Mouse (Mus musculus) spleen, adult 2 months (tissue): ENCODE results near the gene Zfp148. TPM values are rescaled to one million over a fixed set of nuclear protein-coding genes. Genes with fewer than 3 reads are reported as not detected.

Source experiments
- DNase-seq, 2 experiments: peaks; one replicate each; pipeline versions ENCODE4 v3.0.0 to v3.0.0-alpha.2; 2012 to 2021; ENCODE audit warnings: low spot score in 2 of 2, low read depth in 1 of 2
- H3K27ac ChIP-seq: fragments of 200-500 bp; 2 replicates; pipeline ENCODE4 v1.5.1; 2012; ENCODE audit warnings: low read length, inconsistent platforms; ENCODE audit not compliant: insufficient read depth
- H3K27me3 ChIP-seq: fragments of 200-500 bp; 2 replicates; pipeline ENCODE4 v1.6.1; 2012; ENCODE audit warnings: mild to moderate bottlenecking, moderate library complexity, low read length, inconsistent platforms; ENCODE audit not compliant: control insufficient read depth, insufficient read depth
- H3K36me3 ChIP-seq: fragments of 200-500 bp; 2 replicates; pipeline ENCODE4 v1.6.1; 2012; ENCODE audit warnings: mild to moderate bottlenecking, low read length, inconsistent platforms; ENCODE audit not compliant: control insufficient read depth, insufficient read depth
- H3K4me1 ChIP-seq: fragments of 200-500 bp; 2 replicates; pipeline ENCODE4 v1.6.1; 2011; ENCODE audit warnings: inconsistent platforms; ENCODE audit not compliant: control insufficient read depth, insufficient read depth, insufficient read length
- H3K4me3 ChIP-seq: fragments of 200-500 bp; 2 replicates; pipeline ENCODE4 v1.5.1; 2011; ENCODE audit warnings: mild to moderate bottlenecking, inconsistent platforms; ENCODE audit not compliant: insufficient read depth, insufficient read length; ENCODE audit errors: extremely low read depth
- CTCF ChIP-seq: fragments of 200-500 bp; IDR thresholded peaks from 2 replicates; pipeline ENCODE4 v1.5.1; 2011; ENCODE audit warnings: mild to moderate bottlenecking, inconsistent platforms; ENCODE audit not compliant: insufficient read depth, insufficient read length, insufficient replicate concordance; ENCODE audit errors: extremely low read depth
- POLR2A ChIP-seq: fragments of 200-500 bp; IDR thresholded peaks from 2 replicates; pipeline ENCODE4 v1.6.1; 2011; ENCODE audit warnings: low read depth, low read length, inconsistent platforms
- WGBS: fragments of 180-500 bp; shearing (Covaris S2); methylation state at CpG from one replicate; pipeline ENCODE4 v1.1.7; 2018; 5-methylcytosine and 5-hydroxymethylcytosine counted together
- polyA plus RNA-seq: library from polyadenylated mRNA; depleted of rRNA; stranded (reverse); fragments of >200 nt; gene quantifications from 2 replicates; pipeline ENCODE4 v1.2.3, GENCODE M21; 2012

Zfp148 gene
- polyA plus RNA-seq, 1 experiment: 5.0 TPM

DNA sequence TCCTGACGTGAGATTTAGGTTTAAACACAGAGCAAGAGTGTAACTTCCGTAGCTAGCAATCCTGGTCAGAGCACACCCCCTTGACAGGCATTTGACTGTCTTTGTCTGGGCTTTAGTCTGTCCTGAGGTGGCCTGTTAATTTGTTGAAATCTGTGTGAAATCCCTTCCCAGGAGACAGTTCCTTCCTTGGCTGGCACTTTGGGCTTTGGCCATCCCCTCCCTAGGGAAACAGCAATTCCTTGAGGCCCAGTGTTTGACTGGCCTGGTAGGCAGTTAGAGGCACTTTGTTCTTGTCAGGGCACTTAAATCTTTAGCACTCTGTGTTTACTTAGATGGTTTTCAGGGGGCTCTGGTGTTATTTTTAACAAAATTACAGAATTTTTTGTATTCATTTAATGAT lies 73.7 kb downstream of the Zfp148 start:
- H3K27me3 ChIP-seq: no peaks in the 10 kb centered on the region
- no peak for DNase-seq
- no peak overlapping the region for H3K4me3 ChIP-seq
- peaks cover 5% of the 10 kb centered on the region; the same call in 1 of the 2 replicates for H3K4me1 ChIP-seq
- WGBS: 87% methylated on average over 2 of the region's 2 CpGs
- TF ChIP-seq POLR2A: no peak
- TF ChIP-seq CTCF: no peak
- H3K27ac ChIP-seq: no peak overlapping the region
- peaks cover 9% of the 10 kb centered on the region for H3K36me3 ChIP-seq

DNA sequence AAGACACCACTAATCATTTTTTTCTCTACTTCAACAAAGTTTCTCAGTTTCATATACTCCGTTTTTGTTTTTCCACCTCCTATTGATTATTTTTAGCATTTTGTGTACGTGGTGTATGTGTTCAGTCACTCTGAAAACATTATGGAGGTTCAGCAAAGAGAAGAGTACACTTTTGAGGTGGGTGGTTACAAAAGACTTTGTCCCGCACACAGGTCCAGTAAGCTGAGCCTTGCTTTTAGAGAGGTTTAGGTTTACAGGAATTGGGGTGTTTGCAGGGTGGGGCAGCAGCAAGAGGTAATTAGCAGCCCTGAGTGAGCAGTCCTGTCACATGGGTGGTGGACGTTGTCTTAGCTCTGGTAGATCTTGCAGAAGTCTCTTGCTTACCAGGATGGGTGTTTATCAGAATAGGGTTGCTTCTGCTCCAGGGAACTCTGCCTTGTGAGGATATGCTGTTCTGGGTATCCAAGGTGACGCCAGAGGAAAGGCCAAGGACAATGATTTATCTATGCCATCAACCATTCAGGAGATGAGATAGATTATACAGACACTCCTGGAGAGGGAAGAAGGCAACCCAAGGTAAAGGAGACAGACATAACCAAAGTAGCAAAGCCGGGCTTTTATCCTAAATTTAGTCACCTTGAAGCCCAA lies 74.8 kb downstream of the Zfp148 start:
- DNase-seq: no peak
- Histone ChIP-seq H3K4me1 (peaks cover 5% of the 10 kb centered on the region; the same call in 1 of the 2 replicates), H3K27me3 (no peaks in the 10 kb centered on the region), H3K4me3 (no peak overlapping the region), H3K27ac (no peak overlapping the region), H3K36me3 (peaks cover 12% of the 10 kb centered on the region)
- 86% methylated on average over 6 of the region's 6 CpGs for WGBS
- TF ChIP-seq POLR2A (no peak), CTCF (no peak)

- peaks cover 5% of the 10 kb centered on the region; the same call in 1 of the 2 replicates for H3K4me1 ChIP-seq
- H3K27ac ChIP-seq: no peak overlapping the region
- H3K4me3 ChIP-seq: no peak overlapping the region
- peaks cover 10% of the 10 kb centered on the region for H3K36me3 ChIP-seq
- TF ChIP-seq CTCF: no peak
- no peak for TF ChIP-seq POLR2A
- 93% methylated on average over 1 of the region's 1 CpGs for WGBS
- DNase-seq: no peak
- H3K27me3 ChIP-seq: no peaks in the 10 kb centered on the region
Observed at GRCm38 (mm10) chr16:33459101-33459500, 78.5 kb downstream of the Zfp148 start.

- Histone ChIP-seq H3K4me1 (no peaks in the 10 kb centered on the region; the same call in none of the 2 replicates), H3K27ac (no peak overlapping the region), H3K27me3 (no peaks in the 10 kb centered on the region), H3K36me3 (peaks cover 10% of the 10 kb centered on the region), H3K4me3 (no peak overlapping the region)
- 95% methylated on average over 3 of the region's 3 CpGs for WGBS
- TF ChIP-seq CTCF (no peak), POLR2A (no peak)
- no peak for DNase-seq
Observed at GRCm38 (mm10) chr16:33461416-33461815, 80.8 kb downstream of the Zfp148 start.

DNA sequence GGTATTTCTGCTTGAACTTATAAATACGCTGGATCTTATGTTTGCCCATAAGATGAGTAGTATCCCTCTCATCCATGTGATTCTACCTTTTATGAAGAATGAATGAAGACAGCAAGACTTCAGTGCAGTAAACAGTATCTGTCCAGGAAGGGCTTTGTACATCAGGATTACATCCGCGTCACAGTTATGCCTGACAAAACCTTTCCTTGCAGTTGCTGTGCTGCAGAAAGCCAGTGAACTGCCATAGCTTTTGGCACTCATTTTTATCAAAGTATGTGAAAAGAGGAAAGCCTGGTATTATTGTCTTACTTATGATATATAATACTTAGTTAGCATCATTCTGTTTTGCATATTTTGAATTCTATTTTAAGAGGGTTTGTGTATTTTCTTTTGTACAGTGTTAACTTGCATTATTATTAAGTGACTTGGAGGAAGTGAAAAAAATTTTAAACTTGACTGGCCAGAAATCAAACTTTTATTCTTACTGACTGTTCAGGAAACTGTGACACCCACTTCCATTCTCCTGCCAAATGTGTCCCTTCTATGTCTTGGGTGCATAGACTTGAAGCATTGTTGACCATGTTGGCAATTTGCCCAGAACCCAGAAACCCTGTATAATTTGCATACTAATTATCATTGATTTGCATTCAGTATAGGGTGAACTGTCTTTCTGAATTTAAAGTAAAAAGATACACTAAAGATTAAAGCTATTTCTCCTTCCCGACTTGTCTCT lies 84.0 kb downstream of the Zfp148 start:
- TF ChIP-seq POLR2A (no peak), CTCF (no peak)
- no peak overlapping the region for H3K27ac ChIP-seq
- no peaks in the 10 kb centered on the region for H3K27me3 ChIP-seq
- no peaks in the 10 kb centered on the region; the same call in none of the 2 replicates for H3K4me1 ChIP-seq
- H3K4me3 ChIP-seq: no peak overlapping the region
- WGBS: 90% methylated on average over 4 of the region's 4 CpGs
- no peak for DNase-seq
- peaks cover 4% of the 10 kb centered on the region; the same call in 1 of the 2 replicates for H3K36me3 ChIP-seq

GRCm38 (mm10) chr16:33465242-33465614 lies 84.6 kb downstream of the Zfp148 start:
- no peak for TF ChIP-seq POLR2A
- no peak for TF ChIP-seq CTCF
- H3K4me3 ChIP-seq: no peak overlapping the region

GRCm38 (mm10) chr16:33467451-33467850 lies 86.8 kb downstream of the Zfp148 start:
- TF ChIP-seq POLR2A (no peak), CTCF (no peak)
- DNase-seq: no peak
- H3K4me3 ChIP-seq: no peak overlapping the region
- H3K36me3 ChIP-seq: peaks cover 8% of the 10 kb centered on the region; the same call in 1 of the 2 replicates
- no peaks in the 10 kb centered on the region; the same call in none of the 2 replicates for H3K4me1 ChIP-seq
- no peaks in the 10 kb centered on the region for H3K27me3 ChIP-seq
- 90% methylated on average over 6 of the region's 6 CpGs for WGBS
- no peak overlapping the region for H3K27ac ChIP-seq

More at GRCm38 (mm10) chr16:33465242-33465614, 84.6 kb downstream of the Zfp148 start:
- Histone ChIP-seq H3K27me3 (no peaks in the 10 kb centered on the region), H3K4me1 (no peaks in the 10 kb centered on the region; the same call in none of the 2 replicates), H3K36me3 (peaks cover 4% of the 10 kb centered on the region; the same call in 1 of the 2 replicates), H3K27ac (no peak overlapping the region)
- DNase-seq: no peak
- WGBS: 95% methylated on average over 4 of the region's 4 CpGs
